ENCODE assay signal across 24 mouse cellular contexts in genomic region chr5:26206766-26207122, GRCm38 (mm10). TPM values are rescaled to one million over a fixed set of nuclear protein-coding genes. Genes with fewer than 3 reads are reported as not detected.
A peak's percentile ranks its signal among the peaks of the same experiment; 100 is the strongest.
DNase-seq lines count a peak whose midpoint lies in the region; ATAC-seq lines count a peak whose summit lies in the region.
"Had no signal": no experiment of that assay in that cellular context is flagged by ENCODE, and none has a peak within 500 bp of the region (broad histone marks: within the 10 kb centered on the region; RNA-seq: fewer than 3 reads in every experiment).

No protein-coding gene starts in this region.

- DNase-seq in forebrain, embryonic 14.5 days (ENCODE audit: low spot score), result peak; percentile 11
- no peak for DNase-seq in midbrain, embryonic 10.5 days (ENCODE audit: low spot score)
- DNase-seq in embryo, embryonic 11 days, result peak; percentile 13
- DNase-seq in retina, postnatal 1 day, result peak; percentile 73
- no peak for DNase-seq in urinary bladder, postnatal 25 days (ENCODE audit: low spot score)
- DNase-seq: B cell, adult 2 months; cerebellum, adult 2 months; cerebellum, postnatal 36 days; gastrocnemius, postnatal 10 days; heart, adult 18-20 months; heart, postnatal 36 days; layer of hippocampus, postnatal 36 days; right cerebral cortex, postnatal 25 days; thymus, adult 2 months had no signal

- H3K9ac ChIP-seq in forebrain, embryonic 14.5 days (ENCODE audit: low read length), result no peak overlapping the region
- H3K9ac ChIP-seq in forebrain, embryonic 15.5 days (replicated peaks), result no peak overlapping the region
- H3K9ac ChIP-seq in midbrain, embryonic 13.5 days (replicated peaks), result no peak overlapping the region
- H3K9ac ChIP-seq: embryonic facial prominence, embryonic 13.5 days; liver, embryonic 15.5 days had no signal

- no peak overlapping the region for H3K27ac ChIP-seq in forebrain, embryonic 14.5 days (ENCODE audit: low read depth, low read length)
- H3K27ac ChIP-seq in forebrain, embryonic 15.5 days (replicated peaks), result no peak overlapping the region
- peak overlapping the region; percentile 61 for H3K27ac ChIP-seq in midbrain, embryonic 10.5 days (replicated peaks)
- H3K27ac ChIP-seq in midbrain, embryonic 13.5 days, result no peak overlapping the region
- H3K27ac ChIP-seq: embryonic facial prominence, embryonic 13.5 days; liver, embryonic 15.5 days had no signal

- H3K36me3 ChIP-seq in forebrain, embryonic 14.5 days (ENCODE audit: control insufficient read depth, insufficient read depth, low read length), result no peaks in the 10 kb centered on the region
- H3K36me3 ChIP-seq in forebrain, embryonic 15.5 days, result no peaks in the 10 kb centered on the region
- no peaks in the 10 kb centered on the region for H3K36me3 ChIP-seq in midbrain, embryonic 10.5 days
- H3K36me3 ChIP-seq in midbrain, embryonic 13.5 days, result no peaks in the 10 kb centered on the region
- H3K36me3 ChIP-seq: embryonic facial prominence, embryonic 13.5 days; liver, embryonic 15.5 days had no signal

- H3K9me3 ChIP-seq in forebrain, embryonic 14.5 days (replicated peaks; ENCODE audit: control insufficient read depth, low read length), result no peaks in the 10 kb centered on the region
- no peaks in the 10 kb centered on the region for H3K9me3 ChIP-seq in forebrain, embryonic 15.5 days
- 0 out of 2 replicates have a peak, but pooled peaks cover 4% of the 10 kb centered on the region for H3K9me3 ChIP-seq in midbrain, embryonic 10.5 days (replicated peaks)
- no peaks in the 10 kb centered on the region for H3K9me3 ChIP-seq in midbrain, embryonic 13.5 days
- H3K9me3 ChIP-seq: embryonic facial prominence, embryonic 13.5 days; liver, embryonic 15.5 days had no signal

- H3K4me3 ChIP-seq in forebrain, embryonic 14.5 days (ENCODE audit: low read depth, low read length), result no peak overlapping the region
- H3K4me3 ChIP-seq in forebrain, embryonic 15.5 days, result no peak overlapping the region
- H3K4me3 ChIP-seq in midbrain, embryonic 10.5 days, result no peak overlapping the region
- no peak overlapping the region for H3K4me3 ChIP-seq in midbrain, embryonic 13.5 days (replicated peaks)
- H3K4me3 ChIP-seq: embryonic facial prominence, embryonic 13.5 days; liver, embryonic 15.5 days had no signal

- no peak overlapping the region for H3K4me2 ChIP-seq in forebrain, embryonic 14.5 days (ENCODE audit: low read length)
- no peak overlapping the region for H3K4me2 ChIP-seq in forebrain, embryonic 15.5 days (replicated peaks)
- H3K4me2 ChIP-seq in midbrain, embryonic 13.5 days (replicated peaks), result no peak overlapping the region
- H3K4me2 ChIP-seq: embryonic facial prominence, embryonic 13.5 days; liver, embryonic 15.5 days had no signal

- no peak for ATAC-seq in forebrain, embryonic 14.5 days
- ATAC-seq in forebrain, embryonic 15.5 days (replicated peaks), result no peak
- no peak for ATAC-seq in midbrain, embryonic 13.5 days
- ATAC-seq: lung, postnatal 0 days had no signal

- H3K27me3 ChIP-seq in forebrain, embryonic 14.5 days (replicated peaks; ENCODE audit: control insufficient read depth, insufficient read depth, low read length), result no peaks in the 10 kb centered on the region
- H3K27me3 ChIP-seq in forebrain, embryonic 15.5 days, result no peaks in the 10 kb centered on the region
- H3K27me3 ChIP-seq in midbrain, embryonic 10.5 days (ENCODE audit: low read depth, poor library complexity, severe bottlenecking), result 0 out of 2 replicates have a peak, but pooled peaks cover 3% of the 10 kb centered on the region
- H3K27me3 ChIP-seq in midbrain, embryonic 13.5 days, result no peaks in the 10 kb centered on the region
- H3K27me3 ChIP-seq: embryonic facial prominence, embryonic 13.5 days; liver, embryonic 15.5 days had no signal

- peaks cover 3% of the 10 kb centered on the region for H3K4me1 ChIP-seq in forebrain, embryonic 14.5 days (ENCODE audit: control insufficient read depth, insufficient read depth, low read length)
- peaks cover 8% of the 10 kb centered on the region for H3K4me1 ChIP-seq in forebrain, embryonic 15.5 days
- H3K4me1 ChIP-seq in midbrain, embryonic 10.5 days, result peaks cover 29% of the 10 kb centered on the region
- H3K4me1 ChIP-seq in midbrain, embryonic 13.5 days (replicated peaks), result peaks cover 27% of the 10 kb centered on the region
- H3K4me1 ChIP-seq: embryonic facial prominence, embryonic 13.5 days; liver, embryonic 15.5 days had no signal

- WGBS in forebrain, embryonic 14.5 days, result 7% methylated on average over 2 of the region's 2 CpGs
- WGBS in forebrain, embryonic 15.5 days, result 7% methylated on average over 2 of the region's 2 CpGs
- WGBS in midbrain, embryonic 10.5 days, result 19% methylated on average over 2 of the region's 2 CpGs
- WGBS in midbrain, embryonic 13.5 days, result 11% methylated on average over 2 of the region's 2 CpGs

RNA-seq across cellular contexts. Expression of gene Gm7361, which starts 50.7 kb away (rescaled TPM):
- polyA plus RNA-seq in forebrain, embryonic 14.5 days (2014; fragmentation: Nextera tagmentation; extraction: Ambion mirVana), result 0.09 TPM in 1 of 2 replicates, not detected in the other
- polyA plus RNA-seq in forebrain, embryonic 15.5 days (2015; fragmentation: Nextera tagmentation; extraction: Ambion mirVana), result 0.08 TPM in 2 replicates
- polyA plus RNA-seq in midbrain, embryonic 10.5 days (2016; fragmentation: Nextera tagmentation; extraction: Ambion mirVana), result 0.05 TPM in 1 of 2 replicates, not detected in the other
- polyA plus RNA-seq in midbrain, embryonic 13.5 days (2015; fragmentation: Nextera tagmentation; extraction: Ambion mirVana), result 0.31 TPM in 1 of 2 replicates, not detected in the other
- polyA plus RNA-seq: embryonic facial prominence, embryonic 13.5 days; heart, embryonic 14.5 days; kidney, embryonic 14.5 days; liver, embryonic 15.5 days; lung, postnatal 0 days; neural tube, embryonic 11.5 days; spleen, adult 2 months; stomach, embryonic 16.5 days had no signal

Comparison
In these comparisons a context has a peak if more than half of its experiments do, and no peak if none do; other contexts are left out.
1. DNase-seq: peak in forebrain, embryonic 14.5 days (single experiment), embryo, embryonic 11 days (single experiment) and retina, postnatal 1 day (single experiment); none in midbrain, embryonic 10.5 days (single experiment) and urinary bladder, postnatal 25 days (single experiment).